14 mouse cellular contexts compared by ENCODE assay signal in genomic region chr7:66225881-66226280, GRCm38 (mm10).
DNase-seq lines count a peak whose midpoint lies in the region; ATAC-seq lines count a peak whose summit lies in the region.
"Had no signal": no experiment of that assay in that cellular context is flagged by ENCODE, and none has a peak within 500 bp of the region (broad histone marks: within the 10 kb centered on the region; RNA-seq: fewer than 3 reads in every experiment).

No protein-coding gene starts in this region.

- WGBS in limb, embryonic 10.5 days: 84% methylated on average over 3 of the region's 3 CpGs
- 88% methylated on average over 3 of the region's 3 CpGs for WGBS in forebrain, embryonic 16.5 days

- no peak overlapping the region for H3K27ac ChIP-seq in limb, embryonic 10.5 days
- no peak overlapping the region for H3K27ac ChIP-seq in forebrain, embryonic 16.5 days (ENCODE audit: low read length)
- H3K27ac ChIP-seq: liver, embryonic 14.5 days had no signal

- no peak for ATAC-seq in forebrain, embryonic 16.5 days

- no peaks in the 10 kb centered on the region for H3K36me3 ChIP-seq in limb, embryonic 10.5 days
- no peaks in the 10 kb centered on the region for H3K36me3 ChIP-seq in forebrain, embryonic 16.5 days (ENCODE audit: control insufficient read depth, insufficient read depth)
- H3K36me3 ChIP-seq: G1E had no signal

- H3K4me3 ChIP-seq in limb, embryonic 10.5 days: no peak overlapping the region
- no peak overlapping the region for H3K4me3 ChIP-seq in forebrain, embryonic 16.5 days (replicated peaks; ENCODE audit: low read length)
- H3K4me3 ChIP-seq: erythroblast, embryonic 14.5 days had no signal

- no peaks in the 10 kb centered on the region for H3K27me3 ChIP-seq in limb, embryonic 10.5 days (ENCODE audit: low read depth, poor library complexity, severe bottlenecking)
- no peaks in the 10 kb centered on the region for H3K27me3 ChIP-seq in forebrain, embryonic 16.5 days (replicated peaks; ENCODE audit: control insufficient read depth, insufficient read depth, low read length)

- H3K9ac ChIP-seq in forebrain, embryonic 16.5 days (replicated peaks; ENCODE audit: low read depth, low read length): no peak overlapping the region
- H3K9ac ChIP-seq: liver, embryonic 14.5 days had no signal

- peak; percentile 1 to 15 for DNase-seq in adrenal gland, adult (ENCODE audit: inconsistent age in 2 of 2, low spot score in 1 of 2)
- DNase-seq in adrenal gland, postnatal 14 days: no peak
- DNase-seq in spleen, postnatal 10 days (ENCODE audit: low spot score in 2 of 2): peak; percentile 7 to 49
- no peak for DNase-seq in spleen, adult 12 weeks (ENCODE audit: low spot score)
- peak; percentile 14 for DNase-seq in limb, embryonic 10.5 days (ENCODE audit: low spot score)
- DNase-seq in natural killer cell, adult 2 months (ENCODE audit: low spot score in 2 of 2): peak; percentile 64 to 65
- no peak for DNase-seq in right cerebral cortex, adult 2 months (ENCODE audit: low spot score in 2 of 2)
- DNase-seq: cerebellum, adult 18-20 months; heart, postnatal 10 days; right cerebral cortex, postnatal 25 days had no signal

- H3K4me2 ChIP-seq in forebrain, embryonic 16.5 days (ENCODE audit: low read length): no peak overlapping the region

- peaks cover 34% of the 10 kb centered on the region for H3K4me1 ChIP-seq in limb, embryonic 10.5 days
- H3K4me1 ChIP-seq in forebrain, embryonic 16.5 days (replicated peaks; ENCODE audit: control insufficient read depth, insufficient read depth, low read length): peaks cover 7% of the 10 kb centered on the region

- no peaks in the 10 kb centered on the region for H3K9me3 ChIP-seq in limb, embryonic 10.5 days (replicated peaks)
- no peaks in the 10 kb centered on the region for H3K9me3 ChIP-seq in forebrain, embryonic 16.5 days (ENCODE audit: control insufficient read depth, low read length)
- H3K9me3 ChIP-seq: G1E had no signal

Comparison
In these comparisons a context has a peak if more than half of its experiments do, and no peak if none do; other contexts are left out.
1. DNase-seq: peak in adrenal gland, adult (2 of 2), spleen, postnatal 10 days (2 of 2), limb, embryonic 10.5 days (single experiment) and natural killer cell, adult 2 months (2 of 2); none in adrenal gland, postnatal 14 days (single experiment), spleen, adult 12 weeks (single experiment) and right cerebral cortex, adult 2 months (0 of 2).